Mouse (Mus musculus): ENCODE measurements around the gene Pou5f1. TPM values are rescaled to one million over a fixed set of nuclear protein-coding genes. Genes with fewer than 3 reads are reported as not detected.

Pou5f1 gene
- 1.3 TPM for total RNA-seq (2023)

GRCm38 (mm10) chr17:35505776-35506175, at the start of gene Pou5f1:
Gene Pou5f1, plus strand, starts transcription at chr17:35506018.

GRCm38 (mm10) chr17:35469842-35470751, 35.7 kb upstream of the Pou5f1 start, which contains the start of gene H2-Q10:
Gene H2-Q10, plus strand, starts transcription at chr17:35470089.

GRCm38 (mm10) chr17:35516652-35517500, 11.1 kb downstream of the Pou5f1 start, which contains the start of the genes Tcf19 and Cchcr1:
Gene Tcf19, minus strand, starts transcription at chr17:35516824.
Gene Cchcr1, plus strand, starts transcription at chr17:35517100.

GRCm38 (mm10) chr17:35532901-35533300, 27.1 kb downstream of the Pou5f1 start, which contains the start of gene Psors1c2:
Gene Psors1c2, plus strand, starts transcription at chr17:35533201.

GRCm38 (mm10) chr17:35551881-35552414, 46.1 kb downstream of the Pou5f1 start, which contains the start of gene Cdsn:
Gene Cdsn, plus strand, starts transcription at chr17:35552128.

Other genes with a start within 250 kb of the Pou5f1 start
- gene H2-D1, start 243.3 kb upstream of the Pou5f1 start, total RNA-seq (2023), result 2,346 TPM
- gene H2-Q1, start 185.6 kb upstream of the Pou5f1 start, total RNA-seq (2023), result 12.5 TPM
- 9.6 TPM for gene H2-Q2, start 163.8 kb upstream of the Pou5f1 start, total RNA-seq (2023)
- 587 TPM for gene H2-Q4, start 126.4 kb upstream of the Pou5f1 start, total RNA-seq (2023)
- 156 TPM for gene H2-Q6, start 81.2 kb upstream of the Pou5f1 start, total RNA-seq (2023)
- 498 TPM for gene H2-Q7, start 66.9 kb upstream of the Pou5f1 start, total RNA-seq (2023)
- gene H2-Q10, start 35.9 kb upstream of the Pou5f1 start, total RNA-seq (2023), result 67.2 TPM
- 8.1 TPM for gene Tcf19, start 10.8 kb downstream of the Pou5f1 start, total RNA-seq (2023)
- 15.1 TPM for gene Cchcr1, start 11.1 kb downstream of the Pou5f1 start, total RNA-seq (2023)
- not detected for gene Psors1c2, start 27.2 kb downstream of the Pou5f1 start, total RNA-seq (2023)
- not detected for gene Cdsn, start 46.1 kb downstream of the Pou5f1 start, total RNA-seq (2023)
- gene 2300002M23Rik, start 61.4 kb downstream of the Pou5f1 start, total RNA-seq (2023), result not detected
- not detected for gene Sfta2, start 95.5 kb downstream of the Pou5f1 start, total RNA-seq (2023)
- gene Gm9573, start 120.6 kb downstream of the Pou5f1 start, total RNA-seq (2023), result not detected
- not detected for gene Mucl3, start 137.7 kb downstream of the Pou5f1 start, total RNA-seq (2023)
- 33.4 TPM for gene Vars2, start 161.6 kb downstream of the Pou5f1 start, total RNA-seq (2023)
- gene Gtf2h4, start 167.7 kb downstream of the Pou5f1 start, total RNA-seq (2023), result 10.5 TPM
- 11.4 TPM for gene Ddr1, start 198.6 kb downstream of the Pou5f1 start, total RNA-seq (2023)

Data from CD4-positive naive resting alpha-beta T cell, adult 76 days (primary cell).